Mouse (Mus musculus): ENCODE measurements around the gene Pak1.

DNA sequence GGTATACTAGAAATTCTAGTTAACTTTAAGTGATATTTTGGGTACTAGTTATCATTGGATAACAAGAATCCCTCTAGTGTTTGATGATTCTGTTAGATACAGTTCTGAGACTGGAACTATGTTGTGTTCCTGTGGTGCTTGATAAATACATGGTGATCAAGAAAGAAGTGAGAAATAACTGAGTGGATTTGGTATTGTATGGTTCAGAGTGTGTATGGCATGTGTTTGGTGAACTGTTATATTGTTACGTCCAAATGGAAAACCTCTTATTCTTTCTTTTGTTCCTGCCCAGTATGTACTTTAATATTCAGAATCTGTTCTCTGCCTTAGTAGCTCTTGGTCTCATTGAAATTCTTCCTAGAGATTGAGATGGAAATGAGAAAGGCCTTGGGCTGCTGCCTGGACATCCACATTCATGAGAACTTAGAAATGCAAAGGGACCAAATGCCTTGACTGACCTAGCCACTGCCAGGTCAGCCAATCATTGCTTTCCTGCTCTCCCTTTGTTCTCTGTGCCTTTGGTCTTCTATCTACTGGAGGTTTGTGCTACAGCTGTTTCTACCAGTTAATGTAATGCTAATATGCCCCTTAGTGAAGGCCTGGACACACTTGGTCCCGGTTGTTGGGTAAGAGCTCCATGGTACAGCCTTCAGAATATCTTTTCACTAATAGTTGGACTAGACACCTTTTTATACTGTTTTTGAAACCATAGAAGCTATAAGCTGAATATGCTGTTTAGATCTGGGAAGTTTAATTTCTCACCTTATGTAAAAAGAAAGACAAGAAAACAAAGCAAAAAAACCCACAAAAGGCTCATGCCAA lies 16.1 kb downstream of the Pak1 start:
- TF ChIP-seq CTCF (IDR thresholded peaks at IDR 0.05; ENCODE audit: borderline replicate concordance, insufficient read depth, low read length) (no peak), POLR2A (IDR thresholded peaks at IDR 0.05; ENCODE audit: low read depth, low read length) (no peak)

All from embryonic fibroblast, embryonic 13.5 days (primary cell).